Mouse (Mus musculus): ENCODE measurements at regions not wholly inside any gene's neighbourhood (a gene's known extent, or its start where the extent isn't known, plus 50 kb on each side); places are given as distances from the start of the nearest gene placed in this dataset.
A peak's percentile ranks its signal among the peaks of the same experiment; 100 is the strongest.

- no peak for DNase-seq
These were observed 478.8 kb downstream of the Slitrk6 start for GRCm38 (mm10) chr14:110276192-110276591.

DNA sequence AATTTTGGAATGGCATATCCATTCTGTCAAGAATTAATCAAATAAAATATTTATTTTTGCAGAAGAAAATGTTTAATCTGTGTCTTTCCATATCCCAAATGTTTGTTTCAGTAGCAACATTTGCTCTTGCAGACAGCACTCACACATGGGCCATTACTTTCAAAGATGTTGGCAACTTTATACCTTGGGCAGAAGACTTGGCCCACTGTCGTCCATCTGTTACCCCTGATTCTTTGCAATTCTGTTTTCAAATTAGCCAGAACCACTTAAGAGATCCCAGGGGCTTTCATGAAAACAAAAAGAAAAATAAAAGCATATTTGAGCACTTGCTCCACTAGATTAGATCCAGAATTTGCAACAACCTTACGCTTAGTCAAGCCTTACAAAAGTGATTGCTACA lies 483.7 kb downstream of the Slitrk6 start:
- DNase-seq: no peak

GRCm38 (mm10) chr14:110244466-110244865 lies 510.5 kb downstream of the Slitrk6 start:
- no peak for DNase-seq

DNA sequence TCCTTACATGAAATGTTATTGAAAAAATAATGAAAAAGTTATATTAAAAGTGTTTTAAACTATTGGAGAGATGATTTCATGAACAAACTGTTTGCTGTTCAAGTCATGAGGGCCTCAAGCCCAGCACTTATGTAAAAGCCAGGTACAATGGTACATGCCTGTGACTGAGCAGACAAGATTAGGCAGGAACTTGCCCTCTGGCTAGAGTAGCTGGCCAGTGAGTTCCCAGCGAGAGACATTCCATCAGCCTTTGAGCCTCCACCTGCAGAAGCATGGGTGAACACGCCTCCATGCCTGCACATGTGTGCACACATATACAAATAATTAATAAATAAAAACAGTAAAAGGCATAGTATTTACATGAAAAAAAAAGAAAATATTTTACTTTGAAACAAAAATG lies 511.4 kb downstream of the Slitrk6 start:
- no peak for DNase-seq

GRCm38 (mm10) chr14:110238800-110239199 lies 516.1 kb downstream of the Slitrk6 start:
- no peak for DNase-seq

DNA sequence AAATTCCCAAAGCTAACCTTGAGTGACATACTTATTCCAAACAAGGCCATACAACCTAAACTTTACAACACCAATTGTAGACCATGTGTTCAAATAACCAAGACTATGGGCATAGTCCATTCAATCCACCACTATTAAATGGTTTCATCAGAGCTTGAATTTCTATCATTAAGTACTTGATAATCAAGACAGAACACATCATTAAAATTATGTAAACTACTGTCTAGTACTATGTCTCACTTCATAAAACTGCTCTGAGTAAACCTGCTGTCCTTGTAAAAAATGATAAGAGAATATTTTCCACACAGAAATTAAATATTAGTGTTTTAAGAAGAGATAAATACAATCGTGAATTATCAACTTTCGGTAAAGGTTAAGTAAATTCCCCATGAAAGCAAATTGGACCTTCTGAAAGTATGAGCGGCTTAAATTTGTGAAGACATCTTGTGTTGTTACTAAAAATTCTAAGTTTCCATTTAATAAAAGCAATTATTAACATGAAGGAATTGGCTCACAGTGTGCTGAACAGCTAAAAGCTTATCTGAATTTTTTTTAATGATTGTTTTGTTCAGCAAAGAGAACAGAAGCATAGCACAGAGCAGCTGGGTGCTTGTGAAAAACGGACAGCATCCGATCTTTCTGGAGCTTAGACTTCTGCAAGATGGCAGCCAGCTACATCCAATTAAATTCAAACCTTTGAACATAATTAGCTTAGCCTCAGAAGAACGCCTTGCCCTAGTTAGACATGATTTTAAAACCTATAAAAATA lies 530.1 kb downstream of the Slitrk6 start:
- DNase-seq: no peak

DNA sequence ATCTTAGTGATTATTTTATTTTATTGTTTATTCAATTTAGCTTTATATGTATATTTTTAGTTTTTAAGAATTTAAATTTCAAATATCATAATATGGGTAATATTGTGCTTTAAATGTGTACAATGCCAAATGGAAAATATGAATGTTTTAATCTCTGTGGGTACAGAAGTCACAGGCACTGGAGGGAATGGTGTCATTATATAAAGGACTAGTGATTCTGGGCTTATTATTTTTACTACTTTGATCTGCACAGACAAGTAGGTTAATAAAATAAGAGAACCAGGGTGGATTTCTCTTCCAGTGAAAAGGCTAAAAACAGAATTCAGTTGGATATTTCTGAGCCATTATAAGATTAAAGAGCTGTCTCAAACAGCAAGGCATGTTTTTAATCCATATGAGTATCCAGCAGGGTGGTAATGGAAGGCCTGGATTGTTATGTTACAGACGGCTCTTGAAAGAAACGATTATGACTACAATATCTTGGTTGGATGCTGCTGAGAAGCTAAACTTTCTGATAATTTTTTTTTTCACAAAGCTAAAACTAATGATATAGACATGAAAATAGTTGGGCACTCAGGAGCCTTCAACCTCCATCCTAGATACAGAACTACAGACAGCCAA lies 563.9 kb downstream of the Slitrk6 start:
- no peak for DNase-seq

- no peak for DNase-seq
These were observed 564.5 kb downstream of the Slitrk6 start for GRCm38 (mm10) chr14:110190471-110190870.

GRCm38 (mm10) chr14:110179166-110179565 lies 575.8 kb downstream of the Slitrk6 start:
- no peak for DNase-seq

GRCm38 (mm10) chr14:110171162-110172117 lies 583.5 kb downstream of the Slitrk6 start:
- no peak for DNase-seq

GRCm38 (mm10) chr14:110168632-110169031 lies 586.3 kb downstream of the Slitrk6 start:
- no peak for DNase-seq

DNA sequence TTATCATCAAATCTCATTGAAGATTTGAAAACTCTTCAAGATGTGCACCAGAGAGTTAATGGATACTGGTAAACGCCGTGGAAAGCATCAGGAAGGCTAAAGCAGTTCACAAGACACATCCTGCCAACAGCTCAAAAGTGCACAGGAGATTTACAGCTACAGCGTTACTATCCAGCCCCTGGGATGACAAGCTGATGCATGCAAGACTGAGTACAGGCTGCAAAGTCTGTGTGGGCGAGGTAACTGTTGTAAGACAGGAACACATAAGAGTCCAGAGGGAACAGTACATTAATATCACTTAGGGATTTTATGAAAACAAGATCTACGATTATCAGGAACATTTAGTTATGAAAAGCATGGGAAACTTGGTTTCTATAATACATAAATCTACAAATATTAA lies 626.7 kb downstream of the Slitrk6 start:
- DNase-seq: peak; percentile 31

GRCm38 (mm10) chr14:110125936-110126710 lies 628.8 kb downstream of the Slitrk6 start:
- DNase-seq: no peak

DNA sequence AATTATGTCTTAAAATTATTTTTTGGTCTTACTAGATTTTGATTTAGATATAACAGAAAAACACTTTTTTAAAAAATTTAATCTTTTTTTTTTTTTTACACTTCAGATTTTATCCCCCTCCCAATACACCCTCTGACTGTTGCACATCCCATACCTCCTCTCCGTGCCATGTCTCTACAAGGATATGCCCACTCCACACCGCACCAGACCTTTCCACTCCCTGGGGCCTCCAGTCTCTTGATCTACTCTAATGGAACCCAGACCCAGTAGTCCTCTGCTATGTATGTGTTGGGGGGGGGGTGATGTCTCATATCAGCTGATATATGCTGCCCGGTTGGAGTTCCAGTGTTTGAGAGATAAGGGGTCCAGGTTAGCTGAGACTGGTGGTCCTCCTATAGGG lies 632.2 kb downstream of the Slitrk6 start:
- no peak for DNase-seq

DNA sequence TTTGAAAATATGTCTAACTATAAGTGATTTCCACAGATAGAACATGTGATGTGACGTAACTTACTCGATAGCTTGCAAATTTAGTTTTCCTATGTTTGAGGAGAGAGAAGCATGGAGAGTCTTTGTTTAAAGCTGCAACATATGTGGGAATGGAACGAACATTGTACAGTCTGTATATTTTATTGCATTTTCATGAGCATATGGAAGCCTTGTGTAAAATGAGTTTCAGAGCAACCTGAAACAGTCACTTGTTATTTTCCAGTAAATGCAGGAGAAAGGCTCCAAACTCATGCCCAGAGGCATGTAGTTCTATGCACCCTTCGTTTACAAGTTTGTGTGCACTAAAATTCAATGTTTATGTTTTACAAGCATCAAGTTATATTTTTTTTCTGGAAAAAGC lies 639.4 kb downstream of the Slitrk6 start:
- DNase-seq: no peak

- DNase-seq: no peak
These were observed 654.1 kb downstream of the Slitrk6 start for GRCm38 (mm10) chr14:110100852-110101251.

DNA sequence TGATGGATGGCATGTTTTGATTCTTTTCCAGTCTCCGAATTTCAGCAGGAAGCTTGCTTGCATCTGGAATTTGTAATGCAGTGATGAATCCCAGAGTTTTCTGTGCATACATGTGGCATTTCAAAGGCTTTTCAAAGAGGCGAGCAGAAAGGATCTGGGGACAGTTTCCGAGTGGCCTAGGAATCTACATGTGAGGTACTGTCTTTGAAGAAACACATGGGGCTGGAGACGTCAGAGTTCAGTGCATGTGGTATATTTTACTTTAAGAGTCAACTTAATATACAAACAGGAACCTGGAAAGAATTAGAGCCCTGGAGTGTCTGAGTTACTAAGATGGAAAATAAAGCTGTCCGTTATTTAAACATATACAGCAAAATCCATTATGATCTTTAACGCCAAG lies 676.6 kb downstream of the Slitrk6 start:
- DNase-seq: no peak

GRCm38 (mm10) chr14:110047748-110048147 lies 707.2 kb downstream of the Slitrk6 start:
- DNase-seq: no peak

- no peak for DNase-seq
These were observed 711.7 kb downstream of the Slitrk6 start for GRCm38 (mm10) chr14:110043211-110043610.

GRCm38 (mm10) chr14:110021812-110022211 lies 733.1 kb downstream of the Slitrk6 start:
- no peak for DNase-seq

- DNase-seq: peak; percentile 0
These were observed 739.8 kb downstream of the Slitrk6 start for GRCm38 (mm10) chr14:110015126-110015525.

DNA sequence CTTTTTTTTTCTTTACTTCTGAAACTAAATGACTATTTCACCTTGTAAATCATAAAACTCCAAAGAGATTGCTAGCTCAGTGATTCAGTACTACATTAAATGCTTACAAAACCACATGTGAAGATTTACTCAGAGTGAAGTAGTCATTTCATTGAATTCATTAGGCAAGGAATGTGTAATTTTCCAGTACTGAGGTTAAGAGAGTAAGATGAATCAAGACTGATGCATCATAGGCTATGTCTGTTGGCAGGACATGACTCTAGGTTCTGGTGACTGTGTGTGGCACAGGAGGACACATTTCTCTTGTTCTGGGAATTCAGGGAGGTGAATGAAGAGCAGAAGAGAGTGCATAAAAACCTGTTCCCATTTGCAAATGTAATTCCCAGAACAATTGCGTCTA lies 741.7 kb downstream of the Slitrk6 start:
- DNase-seq: no peak

DNA sequence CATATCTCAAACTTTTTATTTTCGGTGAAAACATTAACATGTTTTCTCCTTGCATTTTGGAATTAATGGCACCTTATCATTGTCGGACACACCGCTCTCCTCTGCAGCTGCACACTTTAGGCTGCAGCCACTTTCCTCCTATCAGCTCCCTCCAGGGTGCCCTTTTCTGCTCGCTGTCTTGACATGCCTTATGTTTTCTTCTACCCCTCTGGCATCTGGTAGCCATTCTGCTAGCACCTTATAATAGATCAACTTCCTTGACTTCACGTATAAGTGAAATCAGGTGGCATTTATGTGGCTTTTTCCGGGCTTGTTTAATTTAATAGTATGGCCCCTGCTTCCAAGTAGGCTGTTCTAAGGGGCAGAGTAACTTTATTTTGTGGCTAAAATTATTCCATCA lies 747.8 kb downstream of the Slitrk6 start:
- no peak for DNase-seq

All from right cerebral cortex, adult 18-20 months (tissue).